Comparison of ENCODE assay signal across 9 mouse cellular contexts in genomic region chr2:46443061-46443685, GRCm38 (mm10).
DNase-seq lines count a peak whose midpoint lies in the region; ATAC-seq lines count a peak whose summit lies in the region.
"Had no signal": no experiment of that assay in that cellular context is flagged by ENCODE, and none has a peak within 500 bp of the region (broad histone marks: within the 10 kb centered on the region; RNA-seq: fewer than 3 reads in every experiment).

No protein-coding gene starts in this region.

- peak; percentile 7 for DNase-seq in liver
- no peak for DNase-seq in hindbrain, embryonic 11.5 days (ENCODE audit: low spot score)
- no peak for DNase-seq in frontal cortex, postnatal 10 days (ENCODE audit: low spot score in 2 of 2)
- no peak for DNase-seq in cerebellum, adult 9-11 months

- no peak overlapping the region for H3K4me2 ChIP-seq in liver, embryonic 12.5 days
- H3K4me2 ChIP-seq in forebrain, embryonic 12.5 days: no peak overlapping the region
- H3K4me2 ChIP-seq in hindbrain, embryonic 11.5 days (replicated peaks; ENCODE audit: low read depth, low read length): no peak overlapping the region
- H3K4me2 ChIP-seq in limb, embryonic 13.5 days (replicated peaks): peak overlapping the region; percentile 41
- H3K4me2 ChIP-seq in midbrain, embryonic 16.5 days (ENCODE audit: low read length): peak overlapping the region; percentile 34

- H3K27ac ChIP-seq in liver, embryonic 12.5 days: no peak overlapping the region
- no peak overlapping the region for H3K27ac ChIP-seq in forebrain, embryonic 12.5 days
- 0 out of 2 replicates have a peak overlapping the region, but pooled peaks have one; percentile 24 for H3K27ac ChIP-seq in hindbrain, embryonic 11.5 days (ENCODE audit: low read depth, low read length)
- peak overlapping the region; percentile 65 for H3K27ac ChIP-seq in limb, embryonic 13.5 days
- no peak overlapping the region for H3K27ac ChIP-seq in midbrain, embryonic 16.5 days (ENCODE audit: low read length)
- H3K27ac ChIP-seq: liver, embryonic 14.5 days had no signal

- H3K9ac ChIP-seq in liver, embryonic 12.5 days: no peak overlapping the region
- H3K9ac ChIP-seq in forebrain, embryonic 12.5 days: no peak overlapping the region
- no peak overlapping the region for H3K9ac ChIP-seq in hindbrain, embryonic 11.5 days (ENCODE audit: low read depth, low read length)
- H3K9ac ChIP-seq in limb, embryonic 13.5 days: no peak overlapping the region
- no peak overlapping the region for H3K9ac ChIP-seq in midbrain, embryonic 16.5 days (ENCODE audit: low read depth, low read length)
- H3K9ac ChIP-seq: liver, embryonic 14.5 days had no signal

- no peaks in the 10 kb centered on the region for H3K9me3 ChIP-seq in liver, embryonic 12.5 days (replicated peaks)
- no peaks in the 10 kb centered on the region for H3K9me3 ChIP-seq in forebrain, embryonic 12.5 days
- H3K9me3 ChIP-seq in hindbrain, embryonic 11.5 days (ENCODE audit: control insufficient read depth, low read length): no peaks in the 10 kb centered on the region
- no peaks in the 10 kb centered on the region for H3K9me3 ChIP-seq in limb, embryonic 13.5 days
- no peaks in the 10 kb centered on the region for H3K9me3 ChIP-seq in midbrain, embryonic 16.5 days (replicated peaks; ENCODE audit: control insufficient read depth, low read length, poor library complexity, severe bottlenecking)

- no peaks in the 10 kb centered on the region for H3K36me3 ChIP-seq in liver, embryonic 12.5 days
- no peaks in the 10 kb centered on the region for H3K36me3 ChIP-seq in forebrain, embryonic 12.5 days (replicated peaks)
- no peaks in the 10 kb centered on the region for H3K36me3 ChIP-seq in hindbrain, embryonic 11.5 days (ENCODE audit: control insufficient read depth, insufficient read depth, low read length)
- H3K36me3 ChIP-seq in limb, embryonic 13.5 days: no peaks in the 10 kb centered on the region
- H3K36me3 ChIP-seq in midbrain, embryonic 16.5 days (ENCODE audit: control insufficient read depth, insufficient read depth, low read length): no peaks in the 10 kb centered on the region

- H3K27me3 ChIP-seq in liver, embryonic 12.5 days (replicated peaks): no peaks in the 10 kb centered on the region
- no peaks in the 10 kb centered on the region for H3K27me3 ChIP-seq in forebrain, embryonic 12.5 days
- no peaks in the 10 kb centered on the region for H3K27me3 ChIP-seq in hindbrain, embryonic 11.5 days (ENCODE audit: control insufficient read depth, insufficient read depth, low read length)
- peaks cover 3% of the 10 kb centered on the region; the same call in 1 of the 2 replicates for H3K27me3 ChIP-seq in limb, embryonic 13.5 days
- H3K27me3 ChIP-seq in midbrain, embryonic 16.5 days (ENCODE audit: control insufficient read depth, insufficient read depth, low read depth, low read length): peaks cover 2% of the 10 kb centered on the region; the same call in 1 of the 2 replicates

- 28% methylated on average over 6 of the region's 6 CpGs for WGBS in liver, embryonic 12.5 days (ENCODE audit: insufficient replicate concordance)
- WGBS in forebrain, embryonic 12.5 days: 60% methylated on average over 6 of the region's 6 CpGs
- 53% methylated on average over 6 of the region's 6 CpGs for WGBS in hindbrain, embryonic 11.5 days
- 21% methylated on average over 6 of the region's 6 CpGs for WGBS in limb, embryonic 13.5 days
- 63% methylated on average over 6 of the region's 6 CpGs for WGBS in midbrain, embryonic 16.5 days

- no peak for ATAC-seq in liver, embryonic 12.5 days
- ATAC-seq in forebrain, embryonic 12.5 days (ENCODE audit: low FRiP score): peak; percentile 70
- ATAC-seq in hindbrain, embryonic 11.5 days (ENCODE audit: low FRiP score): peak; percentile 66; the same call in 1 of the 2 replicates
- ATAC-seq in limb, embryonic 13.5 days (ENCODE audit: low FRiP score, low read depth): peak; percentile 84; the same call in 1 of the 2 replicates
- peak; percentile 68; the same call in 1 of the 2 replicates for ATAC-seq in midbrain, embryonic 16.5 days

- no peak overlapping the region for H3K4me3 ChIP-seq in liver, embryonic 12.5 days
- no peak overlapping the region for H3K4me3 ChIP-seq in forebrain, embryonic 12.5 days (replicated peaks)
- H3K4me3 ChIP-seq in hindbrain, embryonic 11.5 days (ENCODE audit: low read depth, low read length): no peak overlapping the region
- no peak overlapping the region for H3K4me3 ChIP-seq in limb, embryonic 13.5 days
- H3K4me3 ChIP-seq in midbrain, embryonic 16.5 days (ENCODE audit: low read depth, low read length): no peak overlapping the region

- 0 out of 2 replicates have a peak, but pooled peaks cover 4% of the 10 kb centered on the region for H3K4me1 ChIP-seq in liver, embryonic 12.5 days
- peaks cover 8% of the 10 kb centered on the region; the same call in 1 of the 2 replicates for H3K4me1 ChIP-seq in forebrain, embryonic 12.5 days
- H3K4me1 ChIP-seq in hindbrain, embryonic 11.5 days (replicated peaks; ENCODE audit: control insufficient read depth, insufficient read depth, low read length): no peaks in the 10 kb centered on the region
- peaks cover 25% of the 10 kb centered on the region for H3K4me1 ChIP-seq in limb, embryonic 13.5 days
- H3K4me1 ChIP-seq in midbrain, embryonic 16.5 days (ENCODE audit: control insufficient read depth, insufficient read depth, low read length): peaks cover 7% of the 10 kb centered on the region; the same call in 1 of the 2 replicates

Comparison
In these comparisons a context has a peak if more than half of its experiments do, and no peak if none do; other contexts are left out.
1. H3K27ac ChIP-seq: peak in hindbrain, embryonic 11.5 days (single experiment) and limb, embryonic 13.5 days (single experiment); none in liver, embryonic 12.5 days (single experiment), forebrain, embryonic 12.5 days (single experiment) and midbrain, embryonic 16.5 days (single experiment).
2. H3K4me2 ChIP-seq: peak in limb, embryonic 13.5 days (single experiment) and midbrain, embryonic 16.5 days (single experiment); none in liver, embryonic 12.5 days (single experiment), forebrain, embryonic 12.5 days (single experiment) and hindbrain, embryonic 11.5 days (single experiment).